Mouse (Mus musculus) urinary bladder, postnatal 25 days (tissue): ENCODE results near the gene 1700129C05Rik.
A peak's percentile ranks its signal among the peaks of the same experiment; 100 is the strongest.

Experiments used
- DNase-seq: peaks from one replicate; pipeline ENCODE4 v3.0.0; 2022; ENCODE audit warnings: low spot score

The 1700129C05Rik gene

DNA sequence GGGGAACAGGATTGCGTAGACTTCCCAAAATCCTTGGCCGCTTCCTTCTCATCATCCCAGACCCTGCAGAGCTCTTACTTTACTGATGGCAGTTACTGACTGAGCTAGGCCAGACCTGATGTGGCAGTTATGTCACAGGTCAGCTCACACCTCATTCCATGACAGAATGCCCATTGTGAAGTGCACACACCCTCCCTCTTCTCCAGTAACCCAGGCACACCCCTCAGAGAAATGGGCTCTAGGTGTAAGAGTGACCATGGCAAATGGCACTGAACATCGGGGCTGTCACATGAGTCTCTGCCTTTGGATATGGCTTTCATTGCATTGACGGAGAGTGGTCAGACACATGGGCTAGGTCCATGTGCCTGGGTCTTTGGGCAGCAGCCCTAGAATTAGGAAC lies at the start of gene 1700129C05Rik:
Gene 1700129C05Rik, minus strand, starts transcription at position 101 of the 400 bp plus-strand sequence.
- no peak for DNase-seq

- DNase-seq: no peak
Observed at GRCm38 (mm10) chr14:59186121-59186520, 43.4 kb upstream of the 1700129C05Rik start.

DNA sequence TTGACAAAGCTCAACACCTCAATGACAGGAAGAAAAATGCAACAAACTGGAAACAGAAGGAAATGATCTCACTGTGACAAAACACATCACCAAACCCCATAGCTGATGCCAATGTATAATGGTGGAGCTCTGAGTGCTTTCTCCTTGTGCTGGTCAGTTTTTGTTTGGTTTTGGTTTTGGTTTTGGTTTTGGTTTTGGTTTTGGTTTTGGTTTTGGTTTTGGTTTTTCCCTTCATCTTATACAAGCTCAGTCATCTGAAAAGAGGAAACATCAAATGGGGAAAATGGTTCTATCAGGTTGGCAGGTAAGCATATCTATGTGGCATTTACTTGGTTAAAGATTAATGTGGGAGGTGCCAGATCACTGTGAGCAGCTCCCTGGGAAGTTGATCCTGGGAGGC lies 42.8 kb upstream of the 1700129C05Rik start:
- no peak for DNase-seq

- DNase-seq: no peak
Observed at GRCm38 (mm10) chr14:59182732-59183131, 40.0 kb upstream of the 1700129C05Rik start.

DNA sequence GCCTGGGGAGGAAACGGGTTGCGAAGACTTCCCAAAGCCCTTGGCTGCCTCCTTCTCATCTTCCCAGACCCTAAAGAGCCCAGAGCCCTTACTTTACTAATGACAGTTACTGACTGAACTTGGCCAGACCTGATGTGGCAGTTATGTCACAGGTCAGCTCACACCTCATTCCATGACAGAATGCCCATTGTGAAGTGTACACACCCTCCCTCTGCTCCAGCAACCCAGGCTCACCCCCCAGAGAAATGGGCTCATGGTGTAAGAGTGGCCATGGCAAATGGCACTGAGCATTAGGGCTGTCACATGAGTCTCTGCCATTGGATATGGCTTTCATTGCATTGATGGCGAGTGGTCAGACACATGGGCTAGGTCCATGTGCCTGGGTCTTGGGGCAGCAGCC lies 36.0 kb upstream of the 1700129C05Rik start, which contains the start of gene Gm5142:
Gene Gm5142, minus strand, starts transcription at position 101 of the 400 bp plus-strand sequence.
- DNase-seq: no peak

- DNase-seq: no peak
Observed at GRCm38 (mm10) chr14:59157016-59157698, 14.5 kb upstream of the 1700129C05Rik start.

DNA sequence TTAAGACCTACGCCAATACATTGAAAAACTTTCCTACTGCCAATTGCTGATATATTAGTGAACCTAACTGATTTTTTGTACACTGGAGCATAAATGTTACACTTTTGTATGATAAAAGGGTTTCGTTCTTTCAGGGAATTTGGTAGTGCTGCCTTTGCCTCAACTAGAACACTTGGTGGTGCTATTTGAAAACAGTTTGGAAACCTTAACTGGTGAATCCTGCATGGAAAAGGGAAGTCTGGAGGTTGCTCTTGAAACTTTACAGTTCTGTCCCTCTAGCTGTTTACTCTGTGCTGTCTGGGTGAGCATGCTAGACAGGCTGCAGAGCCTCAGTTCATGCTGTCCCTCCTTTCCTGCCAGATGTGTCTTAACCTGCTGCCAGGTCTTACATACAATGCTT lies 12.9 kb upstream of the 1700129C05Rik start:
- no peak for DNase-seq

DNA sequence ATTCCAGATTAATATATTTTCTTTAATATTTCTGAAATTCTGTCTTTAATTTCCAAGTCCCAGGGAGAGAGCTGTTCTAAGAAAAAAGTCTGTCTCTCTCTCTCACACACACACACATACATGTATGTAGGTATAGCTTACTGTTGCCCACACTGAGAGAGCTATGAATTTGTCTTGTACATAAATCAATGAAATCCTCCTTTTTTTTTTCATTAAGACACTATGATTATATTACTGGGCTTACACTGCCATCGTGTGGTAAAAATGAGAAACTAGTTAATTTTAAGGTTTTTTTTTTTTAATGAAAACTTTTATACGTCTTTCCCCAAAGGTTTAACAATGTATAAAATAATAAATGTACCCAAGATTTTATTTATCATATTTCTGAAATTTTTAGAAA lies 28.4 kb downstream of the 1700129C05Rik start:
- no peak for DNase-seq

DNA sequence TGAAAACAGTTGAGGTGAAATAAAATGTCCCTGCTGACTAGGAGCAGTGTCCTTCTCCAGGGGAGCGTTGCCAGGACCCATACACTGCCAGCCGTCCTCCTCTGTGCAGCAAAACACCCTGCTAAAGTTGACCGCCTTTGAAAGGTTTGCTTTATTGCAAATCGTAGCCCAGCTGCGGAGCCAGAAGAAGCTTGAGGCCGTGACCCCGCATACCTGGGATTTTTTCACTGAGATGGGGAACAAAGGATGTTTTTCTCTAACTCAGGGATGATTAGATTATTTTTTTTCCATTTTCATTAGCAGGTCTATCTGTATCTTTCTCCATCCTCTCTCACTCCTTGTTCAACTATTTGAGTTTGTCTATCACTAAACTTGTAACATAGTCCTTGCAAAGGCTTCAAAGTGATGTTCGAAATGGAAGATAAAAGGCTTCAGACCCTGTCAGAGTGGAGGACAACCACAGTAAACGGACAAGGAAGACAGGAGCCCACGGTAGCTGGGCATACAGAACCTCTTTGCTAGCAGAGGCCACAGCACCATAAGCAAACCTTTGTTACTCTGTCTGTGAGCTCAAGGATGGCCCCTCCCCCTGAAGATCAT lies 38.6 kb downstream of the 1700129C05Rik start:
- DNase-seq: no peak

- DNase-seq: no peak
Observed at GRCm38 (mm10) chr14:59093601-59094000, 49.1 kb downstream of the 1700129C05Rik start.

DNA sequence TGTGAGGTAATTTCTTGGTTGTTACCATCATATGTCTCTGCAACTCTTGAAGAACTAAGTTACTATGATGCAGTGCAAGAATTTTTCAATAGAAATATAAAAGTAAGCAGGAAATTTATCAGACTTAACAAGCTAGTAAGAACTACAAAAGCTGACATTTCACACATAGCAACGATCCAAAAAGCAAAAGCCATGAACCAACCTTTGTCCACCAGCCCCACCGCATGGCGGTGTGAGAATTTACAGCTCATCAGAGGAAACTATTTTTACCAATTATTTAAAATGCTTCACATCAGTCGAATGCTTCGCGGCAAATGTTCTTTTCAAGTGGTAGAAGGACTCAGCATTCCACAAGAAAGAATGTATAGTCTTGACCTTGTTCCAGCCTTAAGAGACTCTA lies 58.3 kb downstream of the 1700129C05Rik start:
- peak; percentile 41 for DNase-seq
